8 mouse cellular contexts compared by ENCODE assay signal in genomic region chr12:24696500-24697483, GRCm38 (mm10). TPM values are rescaled to one million over a fixed set of nuclear protein-coding genes. Genes with fewer than 3 reads are reported as not detected.
DNase-seq lines count a peak whose midpoint lies in the region; ATAC-seq and TF ChIP-seq lines count a peak whose summit lies in the region.

No protein-coding gene starts in this region.

- no peaks in the 10 kb centered on the region for H3K36me3 ChIP-seq in embryonic facial prominence, embryonic 12.5 days
- no peaks in the 10 kb centered on the region for H3K36me3 ChIP-seq in limb, embryonic 13.5 days
- no peaks in the 10 kb centered on the region for H3K36me3 ChIP-seq in midbrain, embryonic 16.5 days (ENCODE audit: control insufficient read depth, insufficient read depth, low read length)
- H3K36me3 ChIP-seq in spleen, adult 2 months (ENCODE audit: control insufficient read depth, insufficient read depth, low read length), result no peaks in the 10 kb centered on the region

- no peak overlapping the region for H3K27ac ChIP-seq in embryonic facial prominence, embryonic 12.5 days
- no peak overlapping the region for H3K27ac ChIP-seq in limb, embryonic 13.5 days
- H3K27ac ChIP-seq in midbrain, embryonic 16.5 days (ENCODE audit: low read length), result no peak overlapping the region
- no peak overlapping the region for H3K27ac ChIP-seq in spleen, adult 2 months (ENCODE audit: insufficient read depth, low read length)

- WGBS in embryonic facial prominence, embryonic 12.5 days, result 43% methylated on average over 16 of the region's 16 CpGs
- WGBS in limb, embryonic 13.5 days, result 40% methylated on average over 16 of the region's 16 CpGs
- WGBS in midbrain, embryonic 16.5 days, result 42% methylated on average over 16 of the region's 16 CpGs
- WGBS in spleen, adult 2 months, result 40% methylated on average over 16 of the region's 16 CpGs

- no peak overlapping the region for H3K4me3 ChIP-seq in embryonic facial prominence, embryonic 12.5 days
- no peak overlapping the region for H3K4me3 ChIP-seq in limb, embryonic 13.5 days
- H3K4me3 ChIP-seq in midbrain, embryonic 16.5 days (ENCODE audit: low read depth, low read length), result no peak overlapping the region
- no peak overlapping the region for H3K4me3 ChIP-seq in spleen, adult 2 months (ENCODE audit: extremely low read depth, insufficient read depth, insufficient read length)

- H3K27me3 ChIP-seq in embryonic facial prominence, embryonic 12.5 days, result no peaks in the 10 kb centered on the region
- H3K27me3 ChIP-seq in limb, embryonic 13.5 days, result 0 out of 2 replicates have a peak, but pooled peaks cover 4% of the 10 kb centered on the region
- H3K27me3 ChIP-seq in midbrain, embryonic 16.5 days (ENCODE audit: control insufficient read depth, insufficient read depth, low read depth, low read length), result no peaks in the 10 kb centered on the region
- H3K27me3 ChIP-seq in spleen, adult 2 months (ENCODE audit: control insufficient read depth, insufficient read depth, low read length), result no peaks in the 10 kb centered on the region

- no peaks in the 10 kb centered on the region for H3K9me3 ChIP-seq in embryonic facial prominence, embryonic 12.5 days
- no peaks in the 10 kb centered on the region for H3K9me3 ChIP-seq in limb, embryonic 13.5 days
- H3K9me3 ChIP-seq in midbrain, embryonic 16.5 days (replicated peaks; ENCODE audit: control insufficient read depth, low read length, poor library complexity, severe bottlenecking), result no peaks in the 10 kb centered on the region

- peak; percentile 88 for DNase-seq in 3T3-L1 (ENCODE audit: low read depth, low spot score)
- DNase-seq in adrenal gland, postnatal 25 days, result peak; percentile 82
- DNase-seq in heart, adult 8-10 months (ENCODE audit: low spot score), result peak; percentile 89
- DNase-seq in kidney, adult 8-10 months, result peak; percentile 84 to 91
- peak; percentile 41 to 74 for DNase-seq in spleen, adult 2 months (ENCODE audit: low read depth in 1 of 2, low spot score in 2 of 2)

- TF ChIP-seq POLR2A in spleen, adult 2 months (IDR thresholded peaks at IDR 0.05; ENCODE audit: low read depth, low read length), result no peak

- ATAC-seq in embryonic facial prominence, embryonic 12.5 days (ENCODE audit: insufficient number of reproducible peaks, insufficient read depth, low FRiP score, low TSS enrichment), result peak; percentile 60; the same call in 1 of the 2 replicates
- ATAC-seq in limb, embryonic 13.5 days (ENCODE audit: low FRiP score, low read depth), result peak; percentile 78
- peak; percentile 94 for ATAC-seq in midbrain, embryonic 16.5 days

- no peak overlapping the region for H3K9ac ChIP-seq in embryonic facial prominence, embryonic 12.5 days
- no peak overlapping the region for H3K9ac ChIP-seq in limb, embryonic 13.5 days
- no peak overlapping the region for H3K9ac ChIP-seq in midbrain, embryonic 16.5 days (ENCODE audit: low read depth, low read length)

- H3K4me2 ChIP-seq in embryonic facial prominence, embryonic 12.5 days (replicated peaks), result no peak overlapping the region
- 0 out of 2 replicates have a peak overlapping the region, but pooled peaks have one; percentile 32 for H3K4me2 ChIP-seq in limb, embryonic 13.5 days (replicated peaks)
- peak overlapping the region; percentile 42 for H3K4me2 ChIP-seq in midbrain, embryonic 16.5 days (ENCODE audit: low read length)

- no peaks in the 10 kb centered on the region for H3K4me1 ChIP-seq in embryonic facial prominence, embryonic 12.5 days
- no peaks in the 10 kb centered on the region for H3K4me1 ChIP-seq in limb, embryonic 13.5 days
- H3K4me1 ChIP-seq in midbrain, embryonic 16.5 days (ENCODE audit: control insufficient read depth, insufficient read depth, low read length), result no peaks in the 10 kb centered on the region
- no peaks in the 10 kb centered on the region for H3K4me1 ChIP-seq in spleen, adult 2 months (ENCODE audit: control insufficient read depth, insufficient read depth, insufficient read length)

- peak; percentile 94; the same call in 1 of the 2 replicates for TF ChIP-seq CTCF in spleen, adult 2 months (IDR thresholded peaks at IDR 0.05; ENCODE audit: extremely low read depth, insufficient read depth, insufficient read length, insufficient replicate concordance)

RNA-seq across cellular contexts. Expression of gene Rrm2, which starts 11.2 kb away (rescaled TPM):
- total RNA-seq in adrenal gland, postnatal 25 days (2021), result 26.7 and 30.0 TPM in 2 replicates
- 289 and 307 TPM in 2 replicates for polyA plus RNA-seq in embryonic facial prominence, embryonic 12.5 days (2016; fragmentation: Nextera tagmentation; extraction: Ambion mirVana)
- 1 to 10 TPM; 1.3 to 3.3 (median 2.3) TPM for total RNA-seq in heart, adult 8-10 months (2022)
- polyA plus RNA-seq in limb, embryonic 13.5 days (2015; fragmentation: Nextera tagmentation; extraction: Ambion mirVana), result 235 TPM in 2 replicates
- polyA plus RNA-seq in midbrain, embryonic 16.5 days (2015; fragmentation: Nextera tagmentation; extraction: Ambion mirVana), result 37.5 and 41.4 TPM in 2 replicates
- 12.7 and 23.1 TPM in 2 replicates for polyA plus RNA-seq in spleen, adult 2 months (2012; rRNA removed)

RNA-seq across cellular contexts. Expression of gene Cys1, which starts 15.2 kb away (rescaled TPM):
- 2.5 and 5.0 TPM in 2 replicates for total RNA-seq in adrenal gland, postnatal 25 days (2021)
- 2.6 and 2.7 TPM in 2 replicates for polyA plus RNA-seq in embryonic facial prominence, embryonic 12.5 days (2016; fragmentation: Nextera tagmentation; extraction: Ambion mirVana)
- 1 to 10 TPM; 3.3 to 5.6 (median 4.7) TPM for total RNA-seq in heart, adult 8-10 months (2022)
- 3.2 and 4.4 TPM in 2 replicates for polyA plus RNA-seq in limb, embryonic 13.5 days (2015; fragmentation: Nextera tagmentation; extraction: Ambion mirVana)
- 1.6 and 1.8 TPM in 2 replicates for polyA plus RNA-seq in midbrain, embryonic 16.5 days (2015; fragmentation: Nextera tagmentation; extraction: Ambion mirVana)
- polyA plus RNA-seq in spleen, adult 2 months (2012; rRNA removed), result 2.2 and 2.7 TPM in 2 replicates

RNA-seq across cellular contexts. Expression of gene Klf11, which starts 45.7 kb away (rescaled TPM):
- total RNA-seq in adrenal gland, postnatal 25 days (2021), result 9.8 and 14.8 TPM in 2 replicates
- polyA plus RNA-seq in embryonic facial prominence, embryonic 12.5 days (2016; fragmentation: Nextera tagmentation; extraction: Ambion mirVana), result 13.6 and 13.8 TPM in 2 replicates
- total RNA-seq in heart, adult 8-10 months (2022), result 10 to 100 TPM in 3 of 4 experiments, 1 to 10 TPM in 1; 7.9 to 11.9 (median 11.1) TPM
- 12.4 and 13.1 TPM in 2 replicates for polyA plus RNA-seq in limb, embryonic 13.5 days (2015; fragmentation: Nextera tagmentation; extraction: Ambion mirVana)
- polyA plus RNA-seq in midbrain, embryonic 16.5 days (2015; fragmentation: Nextera tagmentation; extraction: Ambion mirVana), result 21.4 and 22.6 TPM in 2 replicates
- polyA plus RNA-seq in spleen, adult 2 months (2012; rRNA removed), result 8.2 and 15.3 TPM in 2 replicates
